Mouse (Mus musculus) kidney, adult 2 months (tissue): ENCODE measurements around the gene Slain1.

ENCODE experiments used
- CTCF ChIP-seq: fragments of 200-500 bp; conservative IDR thresholded peaks from 2 replicates; pipeline ENCODE4 v1.5.1; 2011; ENCODE audit warnings: low read depth, mild to moderate bottlenecking, control low read depth, low read length, moderate library complexity, mixed read lengths; ENCODE audit not compliant: insufficient read depth, insufficient read length
- POLR2A ChIP-seq: fragments of 200-500 bp; IDR thresholded peaks from one replicate; pipeline ENCODE4 v1.6.1; 2011; ENCODE audit warnings: low read depth, low read length, control low read depth

DNA sequence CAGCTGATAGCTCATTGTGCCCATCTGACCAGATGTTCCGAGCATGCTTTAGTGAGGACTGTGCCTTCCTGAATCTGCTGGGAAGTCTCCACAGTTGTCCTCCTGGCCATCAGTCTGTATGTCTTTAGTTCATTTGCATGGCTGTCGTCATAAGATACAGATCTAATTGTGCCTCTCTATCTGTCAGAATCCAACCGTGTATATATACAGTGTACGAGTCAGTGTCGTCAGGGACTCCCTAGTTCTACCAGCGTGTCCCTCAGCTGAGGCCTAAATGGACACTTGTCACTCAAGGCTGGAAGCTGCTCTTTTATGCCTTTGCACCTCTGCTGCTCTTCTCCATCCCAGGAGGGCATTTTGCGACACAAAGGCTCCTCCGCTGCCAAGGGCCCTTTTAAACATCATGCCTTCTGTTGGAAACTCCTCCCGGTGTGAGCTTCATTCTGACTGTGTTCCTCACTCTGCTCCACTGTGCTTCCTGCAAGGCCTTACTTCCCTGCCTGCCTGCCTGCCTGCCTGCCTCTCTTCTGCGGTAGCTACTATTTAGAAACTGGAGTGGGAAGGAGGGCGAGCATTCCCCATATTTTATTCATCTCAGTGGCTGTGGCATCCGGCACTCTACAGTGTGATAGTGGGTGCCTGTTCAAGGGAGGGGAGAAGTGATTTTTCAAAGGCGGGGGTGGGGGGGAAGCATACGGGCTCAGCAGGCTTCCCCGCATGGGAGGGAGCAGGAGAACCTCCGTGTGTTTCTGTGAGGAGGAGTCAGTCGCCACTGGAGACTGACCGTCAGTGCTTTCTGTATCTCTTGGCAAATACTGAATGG is 29.6 kb downstream of the Slain1 start:
- TF ChIP-seq CTCF (no peak), POLR2A (no peak)
